Mouse (Mus musculus) midbrain, postnatal 0 days (tissue): Measurements from ENCODE around the gene Sdc3. TPM values are rescaled to one million over a fixed set of nuclear protein-coding genes. Genes with fewer than 3 reads are reported as not detected.

Experiments
- ATAC-seq: fragments of 200-750 bp; cut with Nextera tagmentation; 2 replicates; pipeline ENCODE4 v1.8.0; 2017; ENCODE audit warnings: moderate number of reproducible peaks, mild to moderate bottlenecking, moderate TSS enrichment, moderate library complexity; ENCODE audit not compliant: low FRiP score
- DNase-seq: peaks from one replicate; pipeline ENCODE4 v3.0.0-alpha.2; 2015; ENCODE audit warnings: low spot score
- H3K27ac ChIP-seq: fragments of 300-500 bp; sonication (generic); 2 replicates; pipeline ENCODE4 v1.5.1; 2014; ENCODE audit warnings: low read depth, mild to moderate bottlenecking, low read length, mixed read lengths
- H3K27me3 ChIP-seq: fragments of 300-500 bp; sonication (generic); 2 replicates; pipeline ENCODE4 v1.6.1; 2014; ENCODE audit warnings: low read length, control low read depth, mixed read lengths; ENCODE audit not compliant: insufficient read depth
- H3K36me3 ChIP-seq: fragments of 300-500 bp; sonication (generic); 2 replicates; pipeline ENCODE4 v1.6.1; 2014; ENCODE audit warnings: low read length, control low read depth, mixed read lengths; ENCODE audit not compliant: insufficient read depth
- H3K4me1 ChIP-seq: fragments of 300-500 bp; sonication (generic); 2 replicates; pipeline ENCODE4 v1.6.1; 2014; ENCODE audit warnings: mild to moderate bottlenecking, control low read depth, antibody characterized with exemption, low read length, mixed read lengths; ENCODE audit not compliant: insufficient read depth
- H3K4me2 ChIP-seq: fragments of 300-500 bp; sonication (generic); 2 replicates; pipeline ENCODE4 v1.6.1; 2014; ENCODE audit warnings: low read depth, mild to moderate bottlenecking, low read length, mixed read lengths; ENCODE audit not compliant: poor library complexity, severe bottlenecking
- H3K4me3 ChIP-seq: fragments of 300-500 bp; sonication (generic); 2 replicates; pipeline ENCODE4 v1.5.1; 2014; ENCODE audit warnings: low read depth, mild to moderate bottlenecking, low read length, moderate library complexity
- H3K9ac ChIP-seq: fragments of 300-500 bp; sonication (generic); replicated peaks from 2 replicates; pipeline ENCODE4 v1.6.1; 2014; ENCODE audit warnings: mild to moderate bottlenecking, low read length, moderate library complexity, mixed read lengths; ENCODE audit not compliant: poor library complexity, severe bottlenecking
- H3K9me3 ChIP-seq: fragments of 300-500 bp; sonication (generic); 2 replicates; pipeline ENCODE4 v1.6.1; 2016; ENCODE audit warnings: low read length, control low read depth
- CTCF ChIP-seq: IDR thresholded peaks from 2 replicates; pipeline ENCODE4 v1.5.1; 2016; ENCODE audit warnings: antibody characterized with exemption, mild to moderate bottlenecking
- WGBS: fragments of 180-500 bp; shearing (Covaris S2); extraction: QIAGEN DNeasy Blood & Tissue Kit; methylation state at CpG from one replicate; pipeline ENCODE4 v1.1.7; 2014; 5-methylcytosine and 5-hydroxymethylcytosine counted together
- polyA plus RNA-seq: library from polyadenylated mRNA; unstranded; fragments of >200 nt; fragmentation: Nextera tagmentation; extraction: Ambion mirVana; gene quantifications from 2 replicates; pipeline ENCODE4 v1.2.1, GENCODE M21; 2015
- total RNA-seq: library from RNA; depleted of rRNA; stranded (reverse); fragments of >200 nt; gene quantifications from 2 replicates; pipeline ENCODE4 v1.2.3, GENCODE M21; 2014

The Sdc3 gene
- total and polyA plus RNA-seq, 2 experiments from 2014 or later: 242 to 733 TPM

- peaks cover 45% of the 10 kb centered on the region for H3K36me3 ChIP-seq
- H3K27ac ChIP-seq: no peak overlapping the region
- no peaks in the 10 kb centered on the region for H3K27me3 ChIP-seq
- no peak for TF ChIP-seq CTCF
- DNase-seq (no peak), ATAC-seq (no peak)
- no peak overlapping the region for H3K4me2 ChIP-seq
- H3K9me3 ChIP-seq: no peaks in the 10 kb centered on the region
- WGBS: 67% methylated on average over 5 of the region's 5 CpGs
- H3K4me1 ChIP-seq: no peaks in the 10 kb centered on the region
- H3K4me3 ChIP-seq: no peak overlapping the region
- H3K9ac ChIP-seq: no peak overlapping the region
Measured at GRCm38 (mm10) chr4:130753755-130754154, 38.6 kb upstream of the Sdc3 start.

- Histone ChIP-seq H3K27ac (no peak overlapping the region), H3K4me3 (no peak overlapping the region), H3K4me2 (no peak overlapping the region), H3K9ac (no peak overlapping the region), H3K27me3 (no peaks in the 10 kb centered on the region), H3K4me1 (no peaks in the 10 kb centered on the region), H3K36me3 (peaks cover 44% of the 10 kb centered on the region), H3K9me3 (no peaks in the 10 kb centered on the region)
- TF ChIP-seq CTCF: no peak
- 90% methylated on average over 2 of the region's 2 CpGs for WGBS
- ATAC-seq (no peak), DNase-seq (no peak)
Measured at GRCm38 (mm10) chr4:130754776-130755175, 37.6 kb upstream of the Sdc3 start.

- Histone ChIP-seq H3K4me1 (no peaks in the 10 kb centered on the region), H3K36me3 (peaks cover 33% of the 10 kb centered on the region), H3K9me3 (no peaks in the 10 kb centered on the region), H3K27ac (no peak overlapping the region), H3K27me3 (no peaks in the 10 kb centered on the region), H3K4me2 (no peak overlapping the region), H3K9ac (no peak overlapping the region), H3K4me3 (no peak overlapping the region)
- ATAC-seq (no peak), DNase-seq (no peak)
- WGBS: 89% methylated on average over 2 of the region's 2 CpGs
- no peak for TF ChIP-seq CTCF
Measured at GRCm38 (mm10) chr4:130759875-130760274, 32.5 kb upstream of the Sdc3 start.

- DNase-seq: no peak
- ATAC-seq: no peak
Measured at GRCm38 (mm10) chr4:130761809-130762208, 30.5 kb upstream of the Sdc3 start.

GRCm38 (mm10) chr4:130765399-130766160 is 26.8 kb upstream of the Sdc3 start:
- Histone ChIP-seq H3K27ac (no peak overlapping the region), H3K36me3 (peaks cover 30% of the 10 kb centered on the region), H3K9me3 (no peaks in the 10 kb centered on the region), H3K4me3 (no peak overlapping the region), H3K27me3 (no peaks in the 10 kb centered on the region), H3K9ac (no peak overlapping the region), H3K4me2 (no peak overlapping the region), H3K4me1 (no peaks in the 10 kb centered on the region)
- 92% methylated on average over 7 of the region's 7 CpGs for WGBS
- DNase-seq (no peak), ATAC-seq (no peak)
- no peak for TF ChIP-seq CTCF

More at GRCm38 (mm10) chr4:130761809-130762208, 30.5 kb upstream of the Sdc3 start:
- no peak for TF ChIP-seq CTCF
- H3K27ac ChIP-seq: no peak overlapping the region
- no peak overlapping the region for H3K4me3 ChIP-seq
- H3K9ac ChIP-seq: no peak overlapping the region
- no peak overlapping the region for H3K4me2 ChIP-seq
- WGBS: 91% methylated on average over 5 of the region's 5 CpGs
- H3K36me3 ChIP-seq: peaks cover 30% of the 10 kb centered on the region
- H3K4me1 ChIP-seq: no peaks in the 10 kb centered on the region
- H3K9me3 ChIP-seq: no peaks in the 10 kb centered on the region
- no peaks in the 10 kb centered on the region for H3K27me3 ChIP-seq

- 81% methylated on average over 1 of the region's 2 CpGs for WGBS
- no peak overlapping the region for H3K4me2 ChIP-seq
- no peak overlapping the region for H3K27ac ChIP-seq
- H3K36me3 ChIP-seq: peaks cover 36% of the 10 kb centered on the region
- DNase-seq: no peak
- H3K9me3 ChIP-seq: no peaks in the 10 kb centered on the region
- no peak overlapping the region for H3K9ac ChIP-seq
- ATAC-seq: no peak
- H3K4me1 ChIP-seq: no peaks in the 10 kb centered on the region
- TF ChIP-seq CTCF: no peak
- no peaks in the 10 kb centered on the region for H3K27me3 ChIP-seq
- no peak overlapping the region for H3K4me3 ChIP-seq
Measured at GRCm38 (mm10) chr4:130766387-130766786, 25.9 kb upstream of the Sdc3 start.
